Mouse (Mus musculus): ENCODE data around the gene Cyp2d34. TPM values are rescaled to one million over a fixed set of nuclear protein-coding genes. Genes with fewer than 3 reads are reported as not detected.

Gene Cyp2d34
- polyA plus RNA-seq (2015; fragmentation: Illumina TruSeq; extraction: RNeasy Lipid Tissue Mini Kit (QIAGEN cat#74804); ENCODE audit: low read depth, low replicate concordance), result not detected

GRCm38 (mm10) chr15:82620531-82621202, at the start of gene Cyp2d34:
TSS of gene Cyp2d34 (minus strand) at chr15:82620946.

Other genes starting within 250 kb of the Cyp2d34 start
- 23.5 TPM for gene Cyp2d22, start 240.7 kb downstream of the Cyp2d34 start, polyA plus RNA-seq (2015; fragmentation: Illumina TruSeq; extraction: RNeasy Lipid Tissue Mini Kit (QIAGEN cat#74804); ENCODE audit: low read depth, low replicate concordance)
- not detected for gene Cyp2d11, start 226.9 kb downstream of the Cyp2d34 start, polyA plus RNA-seq (2015; fragmentation: Illumina TruSeq; extraction: RNeasy Lipid Tissue Mini Kit (QIAGEN cat#74804); ENCODE audit: low read depth, low replicate concordance)
- gene Cyp2d10, start 213.8 kb downstream of the Cyp2d34 start, polyA plus RNA-seq (2015; fragmentation: Illumina TruSeq; extraction: RNeasy Lipid Tissue Mini Kit (QIAGEN cat#74804); ENCODE audit: low read depth, low replicate concordance), result not detected
- not detected for gene Cyp2d9, start 187.5 kb downstream of the Cyp2d34 start, polyA plus RNA-seq (2015; fragmentation: Illumina TruSeq; extraction: RNeasy Lipid Tissue Mini Kit (QIAGEN cat#74804); ENCODE audit: low read depth, low replicate concordance)
- not detected for gene Cyp2d12, start 65.9 kb downstream of the Cyp2d34 start, polyA plus RNA-seq (2015; fragmentation: Illumina TruSeq; extraction: RNeasy Lipid Tissue Mini Kit (QIAGEN cat#74804); ENCODE audit: low read depth, low replicate concordance)
- gene Cyp2d40, start 143.2 kb upstream of the Cyp2d34 start, polyA plus RNA-seq (2015; fragmentation: Illumina TruSeq; extraction: RNeasy Lipid Tissue Mini Kit (QIAGEN cat#74804); ENCODE audit: low read depth, low replicate concordance), result not detected
- gene Cyp2d26, start 173.3 kb upstream of the Cyp2d34 start, polyA plus RNA-seq (2015; fragmentation: Illumina TruSeq; extraction: RNeasy Lipid Tissue Mini Kit (QIAGEN cat#74804); ENCODE audit: low read depth, low replicate concordance), result not detected